Mouse (Mus musculus) lung, postnatal 25 days (tissue): Measurements from ENCODE around the gene Lkaaear1.

ENCODE experiments used
- DNase-seq: peaks from one replicate; pipeline ENCODE4 v3.0.0; 2022; ENCODE audit warnings: low spot score

Lkaaear1 gene

DNA sequence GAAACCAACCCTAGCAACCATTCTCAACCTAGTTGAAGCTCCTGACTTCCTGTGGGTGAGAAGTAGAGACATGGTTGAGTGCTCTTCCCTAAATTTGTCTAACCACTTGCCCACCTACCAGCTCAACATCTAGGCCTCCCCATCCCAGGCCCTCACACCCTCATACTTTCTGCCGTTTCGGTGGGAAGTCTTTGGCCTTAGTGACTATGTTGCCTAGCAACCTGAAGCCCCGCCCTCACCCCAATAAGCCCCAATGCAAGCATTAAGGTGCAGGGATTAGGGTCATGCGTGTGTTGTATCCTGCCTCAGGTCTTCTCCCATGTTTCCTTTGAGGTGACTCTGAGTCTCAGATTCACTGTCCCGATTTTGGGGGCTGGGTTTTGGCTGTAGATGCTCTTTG, at the start of gene Lkaaear1:
TSS of gene Lkaaear1 (minus strand) at position 202 of the 400 bp plus-strand sequence.
- DNase-seq, result no peak

DNA sequence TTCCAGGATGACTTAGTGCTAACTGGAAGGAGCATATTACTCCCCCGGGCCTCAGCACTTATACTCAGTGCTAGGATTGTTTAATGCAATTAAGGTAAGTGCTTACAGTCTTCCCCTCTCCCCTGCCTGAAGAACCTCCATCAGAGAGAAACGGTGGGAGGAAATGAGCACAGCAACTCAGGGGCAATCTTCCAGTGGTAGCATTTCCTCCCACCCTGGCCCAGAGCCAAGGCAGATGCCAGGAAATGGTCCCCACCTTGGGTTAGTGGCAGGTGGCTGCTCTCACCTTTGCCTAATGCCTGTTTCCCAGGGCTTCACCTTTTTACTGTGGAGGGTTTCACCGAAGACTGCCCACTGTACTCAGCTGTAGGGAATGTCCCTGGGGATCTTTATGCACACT, 31.8 kb upstream of the Lkaaear1 start:
- no peak for DNase-seq

DNA sequence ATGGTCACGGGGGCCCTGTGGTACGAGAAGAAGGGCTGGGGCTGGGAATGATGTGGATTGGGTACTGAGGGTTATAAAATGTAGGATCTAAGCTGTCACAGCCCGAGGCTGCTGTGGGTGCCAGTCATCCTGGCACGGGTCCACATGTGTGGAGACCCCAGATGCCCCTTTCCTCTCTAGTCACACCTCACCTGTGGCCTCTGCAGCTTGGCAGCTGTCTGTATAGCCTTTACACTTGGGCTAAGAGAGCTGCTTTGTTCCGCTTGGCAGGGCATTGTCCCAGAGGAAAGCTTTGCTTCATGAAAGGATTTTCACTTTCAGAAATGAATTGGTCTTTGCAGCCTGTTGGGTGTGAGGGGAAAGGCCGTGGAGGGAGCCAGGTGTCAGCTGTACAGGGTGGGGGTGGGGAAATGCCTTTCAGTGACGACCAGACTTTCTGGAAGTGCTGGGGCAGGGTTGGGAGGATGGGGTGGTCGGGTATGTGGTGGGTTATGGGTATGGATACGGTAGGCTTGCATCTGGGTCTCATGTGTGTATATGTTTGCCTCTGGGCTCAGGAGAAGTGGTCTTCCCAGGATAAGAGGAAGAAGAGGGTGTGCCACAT, 29.5 kb upstream of the Lkaaear1 start:
- DNase-seq, result no peak

DNA sequence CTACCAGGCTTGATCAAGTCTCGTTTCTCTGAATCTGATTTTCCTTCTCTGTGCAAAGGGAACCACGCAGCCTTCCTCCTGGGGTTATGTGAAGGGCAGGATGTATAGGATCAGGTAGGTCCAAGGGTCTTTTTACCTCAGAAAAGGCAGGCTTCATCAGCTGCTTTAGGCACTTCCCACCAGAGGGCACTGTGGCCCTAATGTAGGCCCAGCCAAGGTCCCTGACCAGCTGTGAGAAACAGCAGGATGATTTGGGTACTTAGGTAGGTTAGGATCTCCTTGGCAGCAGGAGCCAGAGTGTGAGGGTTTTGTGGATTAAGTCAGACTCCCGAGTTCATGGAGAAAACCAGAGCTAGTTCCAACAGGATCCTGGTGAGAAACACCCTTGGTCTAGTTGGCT, 24.0 kb upstream of the Lkaaear1 start:
- DNase-seq, result peak; percentile 8

DNA sequence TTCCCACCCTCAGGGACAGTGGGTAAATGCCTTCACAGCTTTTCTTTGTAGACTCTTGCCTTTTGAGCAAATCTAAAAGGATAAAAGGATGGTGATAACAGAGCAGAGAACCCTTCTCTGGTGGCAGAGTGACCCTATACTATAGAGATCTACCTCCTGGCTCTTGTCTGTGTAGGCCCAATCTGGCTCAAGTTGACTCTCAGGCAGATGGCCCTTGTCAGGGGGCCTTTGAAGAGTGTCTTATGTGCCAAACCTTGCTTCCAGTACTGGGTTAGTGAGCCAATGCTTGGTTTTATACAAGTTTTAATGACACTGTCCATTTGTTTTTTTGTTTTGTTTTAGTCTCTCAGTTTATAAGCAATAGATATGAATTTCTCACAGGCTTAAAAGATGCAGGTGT, 23.0 kb upstream of the Lkaaear1 start:
- DNase-seq, result no peak

DNA sequence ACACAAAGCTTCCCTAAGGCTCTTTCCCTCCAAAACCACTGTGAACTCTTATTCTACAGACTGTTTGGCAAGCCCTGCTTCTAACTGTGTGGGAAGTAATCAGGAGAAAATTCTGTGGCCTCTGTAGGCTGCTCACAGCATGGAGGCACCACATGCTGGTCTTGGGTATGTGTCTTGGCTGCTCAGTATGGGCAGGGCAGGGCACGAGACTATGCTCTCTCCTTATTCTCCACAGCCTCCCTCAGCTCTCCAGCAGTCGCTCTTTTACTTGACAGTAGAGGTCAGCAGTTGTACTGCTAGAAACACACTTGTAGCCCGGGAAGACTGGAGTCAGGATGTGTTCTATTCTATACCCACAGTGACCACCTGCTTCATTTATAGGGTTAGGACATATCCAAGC, 21.8 kb upstream of the Lkaaear1 start:
- no peak for DNase-seq

DNA sequence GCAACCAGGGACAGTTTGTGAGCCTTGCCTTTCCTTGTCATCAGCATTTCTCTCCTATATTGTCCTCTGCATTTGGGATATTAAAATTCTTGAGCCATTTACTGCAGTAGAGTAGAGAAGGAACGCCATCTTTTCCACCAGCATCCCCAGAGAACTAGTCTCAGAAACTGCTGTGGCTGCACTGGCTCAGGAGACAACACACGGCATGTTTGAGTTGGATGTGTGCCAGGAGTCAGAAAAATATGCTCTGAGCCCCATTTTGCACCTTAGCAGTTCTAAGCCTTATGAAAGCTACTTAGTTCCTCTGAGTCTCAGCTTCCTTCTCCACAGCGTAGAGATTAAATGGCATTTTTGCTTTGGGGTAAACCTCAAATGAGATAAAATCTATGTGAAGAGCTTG, 18.7 kb upstream of the Lkaaear1 start:
- DNase-seq, result no peak

DNA sequence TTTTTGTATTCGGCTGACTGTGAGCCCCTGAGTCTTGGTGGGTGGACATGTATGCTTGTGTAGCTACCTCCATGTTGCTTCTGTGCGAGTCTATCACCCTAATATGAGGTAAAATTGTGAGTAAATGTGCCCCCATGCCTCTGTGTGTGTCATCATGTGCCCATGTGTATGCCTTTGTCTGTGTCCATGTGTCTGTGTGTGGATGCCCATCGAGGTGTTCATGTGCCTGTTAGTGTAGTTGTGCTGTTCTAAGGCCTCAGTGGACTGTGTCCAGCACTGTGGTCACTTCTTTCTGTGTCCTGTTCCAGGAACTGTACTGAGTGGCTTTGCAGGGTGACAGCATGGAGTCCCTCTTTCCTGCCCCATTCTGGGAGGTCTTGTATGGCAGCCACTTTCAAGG, 17.1 kb upstream of the Lkaaear1 start:
- no peak for DNase-seq

DNA sequence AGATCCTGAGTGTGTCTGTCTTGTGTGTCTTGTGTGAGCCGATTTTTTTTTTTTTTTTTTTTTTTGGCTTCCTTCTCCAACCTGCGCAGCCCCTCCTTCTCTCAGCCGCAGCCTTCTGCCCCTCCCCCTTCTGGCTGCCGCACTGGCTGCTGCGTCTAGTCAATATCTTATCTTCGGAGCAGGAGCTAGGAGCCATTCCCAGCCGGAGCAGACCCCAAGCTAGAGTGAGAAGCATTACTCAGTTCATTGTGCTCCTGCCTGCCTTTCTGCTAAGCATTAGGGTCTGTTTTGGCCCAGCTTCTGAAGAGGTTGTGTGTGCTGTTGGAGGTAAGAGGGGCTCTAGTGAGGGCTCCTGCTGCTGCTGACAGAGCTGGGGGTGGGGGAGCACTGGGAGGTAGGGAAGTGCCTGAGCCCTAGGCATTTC, 16.7 kb upstream of the Lkaaear1 start, which contains the start of gene Oprl1:
TSS of gene Oprl1 (plus strand) at position 114 of the 424 bp plus-strand sequence.
- DNase-seq, result no peak

DNA sequence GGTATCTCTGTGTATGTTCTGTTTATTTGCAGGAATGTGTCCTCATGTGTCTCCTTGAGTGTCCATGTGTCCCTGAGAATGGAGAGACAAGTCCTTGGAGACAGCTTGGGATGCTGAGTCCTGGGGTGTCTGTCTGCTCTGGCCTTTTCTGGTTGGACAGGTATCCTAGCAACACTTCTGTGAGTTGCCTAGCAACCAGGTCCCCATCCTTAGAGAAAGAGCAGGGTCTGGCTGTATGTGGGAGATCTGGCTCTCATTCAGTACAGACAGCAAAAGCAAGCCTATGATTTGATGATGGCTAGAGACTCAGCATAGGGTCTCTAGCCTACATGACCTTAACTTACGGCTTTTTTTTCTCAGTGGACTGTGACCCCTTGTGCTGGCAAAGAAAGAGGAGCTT, 15.5 kb upstream of the Lkaaear1 start:
- DNase-seq, result no peak

DNA sequence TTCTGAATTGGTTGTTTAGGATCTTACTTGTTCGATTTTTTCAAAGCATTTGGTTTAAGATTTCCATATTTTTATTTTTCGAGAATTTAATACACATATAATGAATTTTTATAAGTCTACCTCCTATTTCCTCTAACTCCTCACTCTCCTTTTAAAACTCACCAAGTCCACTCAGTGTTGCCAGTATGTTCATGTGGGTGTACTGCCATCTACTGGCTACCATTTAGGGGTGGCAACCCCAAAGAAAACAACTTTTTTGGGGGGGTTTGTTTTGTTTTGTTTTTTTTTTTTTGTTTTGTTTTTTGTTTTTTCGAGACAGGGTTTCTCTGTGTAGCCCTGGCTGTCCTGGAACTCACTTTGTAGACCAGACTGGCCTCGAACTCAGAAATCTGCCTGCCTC, 8.4 kb upstream of the Lkaaear1 start:
- peak; percentile 36 for DNase-seq

DNA sequence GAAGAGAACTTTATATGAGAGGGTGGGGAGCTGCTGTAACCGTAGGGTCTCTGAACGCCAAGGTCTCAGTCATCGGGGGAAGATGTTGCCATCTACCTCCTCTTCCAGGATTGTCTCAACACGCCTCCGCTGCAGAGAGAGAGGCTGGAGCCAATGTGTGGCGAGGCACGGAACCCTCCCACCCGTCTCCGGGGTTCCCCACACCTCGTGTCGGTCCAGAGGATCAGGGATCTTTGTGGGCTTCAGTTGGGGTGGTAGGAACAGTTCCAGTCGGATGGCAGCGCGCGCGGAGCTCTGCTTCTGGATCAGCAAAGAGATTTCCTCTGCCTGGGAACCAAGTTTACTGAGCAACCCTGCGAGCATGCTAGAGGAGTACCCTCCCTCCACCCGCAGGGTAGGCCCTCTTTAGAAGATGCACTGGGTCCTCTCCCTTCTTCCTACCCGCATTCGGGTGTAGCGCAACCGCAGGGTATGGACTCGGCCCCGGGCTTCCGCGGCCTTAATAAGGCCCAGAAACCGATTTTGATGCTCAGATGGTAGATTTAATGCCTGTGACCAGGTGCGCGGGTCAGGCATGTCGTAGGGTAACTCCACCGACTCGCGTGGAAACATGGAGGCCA, 1.3 kb downstream of the Lkaaear1 start:
- DNase-seq, result no peak

DNA sequence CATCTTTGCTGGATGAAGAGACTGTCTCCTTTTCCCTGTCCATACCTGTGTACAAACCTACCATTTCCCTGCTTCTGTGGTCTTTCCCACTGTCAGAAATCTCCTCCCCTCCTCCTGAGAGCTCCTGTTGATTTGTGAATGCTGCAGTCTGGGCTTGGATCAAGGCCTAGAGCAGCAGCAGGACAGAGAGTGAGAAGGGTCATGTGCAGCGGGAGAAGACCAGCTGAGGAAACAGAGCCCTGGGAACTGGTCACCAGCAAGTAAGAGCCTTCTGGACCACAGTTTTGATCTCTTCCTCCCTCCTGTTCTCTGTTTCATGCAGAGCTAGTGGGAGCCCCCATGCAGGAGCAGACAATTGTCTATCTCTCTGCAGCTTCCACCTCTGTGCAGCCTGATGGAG, 2.5 kb downstream of the Lkaaear1 start:
- DNase-seq, result no peak

DNA sequence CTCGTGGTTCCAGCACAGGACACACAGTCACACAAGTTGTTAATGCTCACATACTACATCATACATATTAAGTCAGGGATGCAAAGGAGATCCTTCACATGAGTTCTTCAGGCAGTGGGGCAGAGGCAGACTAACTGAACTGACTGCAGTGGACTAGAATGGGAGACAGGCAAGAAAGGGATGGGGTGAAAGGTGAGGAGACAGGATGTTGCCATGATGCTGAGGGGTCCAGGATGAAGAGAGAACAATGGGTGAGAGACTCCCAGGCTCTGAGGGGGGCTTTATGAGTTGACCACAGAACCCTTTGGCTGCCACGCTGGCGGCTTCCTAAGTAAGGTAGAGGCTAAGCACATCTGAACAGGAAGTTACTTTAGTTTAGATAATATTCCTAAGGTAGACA, 3.7 kb downstream of the Lkaaear1 start:
- DNase-seq, result no peak

DNA sequence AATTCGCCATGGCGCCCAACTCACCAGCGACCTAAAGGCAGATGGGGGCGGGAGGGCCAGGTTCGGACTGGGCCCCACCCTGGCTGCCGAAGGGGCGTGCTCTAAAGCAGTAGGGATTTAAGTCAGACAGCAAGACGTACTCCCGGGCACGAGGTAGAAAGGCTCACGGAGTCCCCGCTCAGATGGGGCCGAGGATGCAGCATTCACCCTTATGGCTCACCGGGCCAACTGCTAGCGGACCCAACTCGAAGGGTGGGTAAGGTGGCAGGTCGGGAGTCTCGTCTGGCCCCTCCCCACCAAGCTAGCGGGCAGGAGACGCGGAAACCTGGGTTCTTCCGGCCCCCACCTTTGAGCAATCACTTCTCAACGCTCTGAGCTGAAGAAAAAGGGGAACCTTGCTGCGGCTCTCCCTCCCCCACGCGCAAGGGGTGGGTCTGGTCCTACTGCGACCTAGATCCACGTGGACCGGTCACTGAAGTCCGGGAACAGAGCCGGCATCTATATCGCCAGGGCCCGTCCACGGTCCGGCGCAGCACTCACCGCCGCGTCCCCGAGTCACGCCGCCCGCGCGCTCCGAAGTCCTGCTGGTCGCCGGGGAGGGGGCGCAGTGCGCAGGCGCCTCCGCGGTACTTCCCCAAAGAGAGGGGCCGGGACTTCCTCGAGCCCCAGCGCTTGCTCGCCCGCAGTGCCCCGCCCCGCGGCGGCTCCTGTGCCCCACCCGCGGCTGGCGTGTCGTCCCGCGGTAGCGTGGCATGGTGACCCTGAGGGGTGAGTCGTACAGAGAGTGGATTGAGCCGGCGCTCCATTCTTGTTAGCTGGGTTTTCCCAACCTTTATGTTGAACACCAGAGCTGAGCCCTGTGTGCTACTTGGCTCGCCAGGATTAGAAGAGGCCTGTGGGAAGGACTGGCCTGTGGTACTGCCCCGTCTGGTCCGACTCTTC, 4.6 kb downstream of the Lkaaear1 start, which contains the start of gene Rgs19:
TSS of gene Rgs19 (minus strand) at position 639 of the 942 bp plus-strand sequence.
- DNase-seq, result peak; percentile 87

DNA sequence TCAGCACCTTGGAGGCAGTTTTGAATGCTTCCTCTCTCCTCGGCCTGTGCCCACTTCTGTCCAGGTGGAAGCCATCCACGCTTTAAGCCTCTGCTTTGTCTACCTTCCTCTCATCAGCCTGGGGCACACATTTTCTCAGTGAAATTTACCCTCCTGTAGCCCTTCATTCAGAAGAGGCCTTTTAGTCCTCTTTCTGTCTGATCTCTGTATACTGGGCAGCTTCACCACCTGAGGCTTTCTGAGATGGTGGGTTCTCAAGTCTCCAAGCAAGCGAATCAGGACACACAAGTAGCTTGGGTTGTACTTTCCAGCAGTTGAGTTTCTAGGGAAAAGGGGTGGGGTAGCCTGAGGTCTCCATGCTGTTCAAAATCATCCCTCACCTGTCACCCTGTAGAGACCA, 5.9 kb downstream of the Lkaaear1 start:
- no peak for DNase-seq

DNA sequence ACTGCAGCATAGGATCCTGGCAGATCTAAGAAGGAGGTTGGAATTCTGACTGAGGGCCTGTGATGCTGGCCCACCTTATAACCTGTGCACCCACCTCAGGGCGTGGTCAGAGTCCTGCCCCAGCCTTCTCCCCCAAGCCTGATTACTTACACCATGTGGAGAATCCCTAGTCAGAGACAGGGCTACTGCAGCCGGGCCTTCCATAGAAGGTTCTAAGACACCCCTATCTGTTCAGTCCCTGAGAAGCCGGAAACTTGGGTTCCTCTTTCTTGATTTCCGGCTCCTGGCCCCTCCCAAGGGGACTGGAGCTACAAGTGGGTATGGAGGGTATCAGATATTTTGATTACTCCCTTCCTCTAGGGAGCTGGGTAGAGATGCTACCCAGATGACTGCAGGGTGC, 6.7 kb downstream of the Lkaaear1 start:
- no peak for DNase-seq

DNA sequence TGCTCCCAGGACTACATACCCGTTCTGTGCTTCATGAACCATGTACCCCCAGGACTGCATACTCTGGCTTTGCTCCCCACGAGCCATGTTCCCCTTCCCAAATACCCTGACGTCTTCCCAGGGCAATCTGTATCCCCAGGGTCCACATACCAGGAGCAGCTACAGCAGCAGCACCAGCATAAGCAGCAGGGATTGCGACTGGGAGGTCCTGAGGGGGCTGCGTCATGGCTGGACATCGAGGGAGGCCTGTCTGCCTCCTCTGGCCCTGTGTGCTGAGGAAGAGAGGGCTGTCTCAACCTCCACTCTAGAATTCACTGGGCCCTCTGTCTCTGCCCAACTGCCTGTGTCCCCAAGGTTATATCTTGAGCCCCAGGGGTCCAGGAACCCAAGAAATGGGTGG, 7.2 kb downstream of the Lkaaear1 start:
- no peak for DNase-seq

DNA sequence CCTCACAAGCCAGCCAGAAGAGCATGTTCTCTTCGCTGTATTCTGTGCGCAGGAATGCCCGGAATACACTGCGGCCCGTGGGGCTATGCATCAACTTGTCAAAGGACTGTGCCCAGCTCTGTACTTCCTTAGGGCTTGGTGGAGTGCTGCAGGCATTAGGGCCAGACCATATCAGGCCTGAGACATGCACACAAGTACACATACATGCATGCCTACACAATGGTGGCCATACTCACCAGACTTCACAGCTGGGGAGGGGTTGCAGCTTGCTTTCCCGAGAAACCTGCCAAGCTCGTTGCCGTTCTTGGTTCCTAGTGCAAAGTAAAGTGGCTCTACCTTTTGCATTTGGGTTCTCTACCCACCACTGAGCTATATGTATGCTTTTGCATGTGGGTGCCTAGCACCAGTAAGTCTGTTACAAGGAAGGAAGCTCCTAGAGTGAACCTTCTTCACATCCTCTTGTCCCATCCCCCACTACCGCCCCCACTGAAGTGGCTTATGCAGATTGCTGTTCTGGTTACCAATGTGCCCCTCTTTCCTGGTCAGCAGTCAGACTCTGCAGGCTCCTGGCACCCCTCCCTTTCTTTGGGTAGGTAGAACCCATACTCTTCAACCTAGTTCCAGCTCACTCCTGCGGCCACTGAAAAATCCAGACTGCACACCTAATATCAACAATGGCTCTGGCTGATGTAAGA, 8.6 kb downstream of the Lkaaear1 start:
- DNase-seq, result no peak

DNA sequence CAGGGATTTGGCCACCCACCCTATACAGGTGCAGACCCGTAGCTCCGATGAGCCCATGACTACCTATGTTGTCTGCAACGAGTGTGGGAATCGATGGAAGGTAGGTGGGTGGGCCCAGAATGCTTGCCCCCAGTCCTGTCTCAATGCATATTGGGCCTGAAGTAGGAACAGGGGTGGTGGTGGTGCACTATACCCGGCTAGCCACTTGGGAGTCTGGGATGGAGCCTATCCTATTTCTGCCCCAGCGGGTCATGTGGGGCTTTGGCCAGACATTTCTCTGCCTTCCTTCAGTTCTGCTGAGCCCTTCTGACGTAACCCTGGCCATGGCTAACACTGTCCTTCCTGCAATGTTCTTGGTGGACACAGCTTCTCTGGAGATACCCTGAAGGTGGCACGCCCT, 10.7 kb downstream of the Lkaaear1 start:
- no peak for DNase-seq

DNA sequence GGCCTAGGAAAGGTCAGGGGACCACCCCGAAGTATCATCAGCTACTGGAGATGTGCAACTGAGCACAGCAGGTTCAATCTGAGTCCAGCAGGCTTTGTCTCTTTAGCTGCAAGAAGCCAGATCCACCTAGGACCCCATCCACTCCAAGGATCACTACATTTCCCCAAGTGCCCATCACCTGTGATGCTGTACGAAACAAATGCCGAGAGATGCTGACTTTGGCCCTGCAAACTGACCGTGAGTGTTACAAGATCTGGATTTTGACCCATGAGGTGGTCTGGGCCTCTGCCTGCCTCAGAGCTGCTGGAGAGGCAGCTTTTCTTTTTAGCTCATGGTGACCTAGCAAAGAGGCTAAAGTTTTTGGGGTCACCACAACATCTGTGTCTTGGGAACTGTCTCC, 12.6 kb downstream of the Lkaaear1 start:
- DNase-seq, result no peak

DNA sequence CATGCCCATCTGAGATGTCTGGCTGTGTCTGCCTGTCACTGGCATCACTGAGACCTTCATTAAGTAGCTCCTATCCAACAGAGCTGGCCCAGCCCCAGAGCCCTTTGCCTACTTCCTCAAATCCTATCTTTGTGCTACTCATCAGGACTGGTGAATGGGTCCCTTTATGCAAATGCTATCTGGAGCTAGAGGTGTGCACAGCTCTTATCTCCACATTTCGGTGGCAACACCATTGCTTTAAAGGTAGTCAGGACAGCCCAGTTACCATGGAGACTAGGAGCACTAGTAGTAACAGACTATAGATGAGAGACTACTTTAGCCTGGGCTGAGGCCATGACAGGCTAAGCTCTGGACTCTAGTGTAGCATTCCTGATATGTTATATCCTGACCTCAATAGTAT, 13.5 kb downstream of the Lkaaear1 start:
- DNase-seq, result no peak
